Mouse (Mus musculus): ENCODE measurements around the gene Uck1. TPM values are rescaled to one million over a fixed set of nuclear protein-coding genes. Genes with fewer than 3 reads are reported as not detected.

The Uck1 gene
- polyA plus RNA-seq, 1 experiment: 109 TPM

- 95% methylated on average over 12 of the region's 12 CpGs for WGBS
- Histone ChIP-seq H3K27me3 (ENCODE audit: control insufficient read depth, insufficient read depth, low read length) (no peaks in the 10 kb centered on the region), H3K36me3 (ENCODE audit: control insufficient read depth, insufficient read depth, low read length) (peaks cover 18% of the 10 kb centered on the region), H3K27ac (ENCODE audit: control insufficient read depth, insufficient read depth, low read length) (no peak overlapping the region), H3K4me1 (replicated peaks; ENCODE audit: control insufficient read depth, insufficient read depth, low read length) (no peaks in the 10 kb centered on the region), H3K4me3 (ENCODE audit: control insufficient read depth, insufficient read depth, low read length) (no peak overlapping the region)
- no peak for DNase-seq
- TF ChIP-seq CTCF (IDR thresholded peaks at IDR 0.05; ENCODE audit: borderline replicate concordance, control insufficient read depth, extremely low read depth, insufficient read depth, low read length, poor library complexity) (no peak), POLR2A (IDR thresholded peaks at IDR 0.05; ENCODE audit: control insufficient read depth, extremely low read depth, insufficient read depth, low read length, poor library complexity) (no peak)
Measured at GRCm38 (mm10) chr2:32251791-32252527, 8.0 kb downstream of the Uck1 start.

- no peak overlapping the region for H3K4me3 ChIP-seq (ENCODE audit: control insufficient read depth, insufficient read depth, low read length)
- no peaks in the 10 kb centered on the region for H3K27me3 ChIP-seq (ENCODE audit: control insufficient read depth, insufficient read depth, low read length)
- TF ChIP-seq CTCF (IDR thresholded peaks at IDR 0.05; ENCODE audit: borderline replicate concordance, control insufficient read depth, extremely low read depth, insufficient read depth, low read length, poor library complexity) (no peak), POLR2A (IDR thresholded peaks at IDR 0.05; ENCODE audit: control insufficient read depth, extremely low read depth, insufficient read depth, low read length, poor library complexity) (no peak)
- no peaks in the 10 kb centered on the region for H3K4me1 ChIP-seq (replicated peaks; ENCODE audit: control insufficient read depth, insufficient read depth, low read length)
- WGBS: 84% methylated on average over 10 of the region's 10 CpGs
- peaks cover 19% of the 10 kb centered on the region for H3K36me3 ChIP-seq (ENCODE audit: control insufficient read depth, insufficient read depth, low read length)
- H3K27ac ChIP-seq (ENCODE audit: control insufficient read depth, insufficient read depth, low read length): no peak overlapping the region
- DNase-seq: no peak
Measured at GRCm38 (mm10) chr2:32248377-32249361, 11.3 kb downstream of the Uck1 start.

GRCm38 (mm10) chr2:32246741-32247140 is 13.2 kb downstream of the Uck1 start:
- H3K4me1 ChIP-seq (replicated peaks; ENCODE audit: control insufficient read depth, insufficient read depth, low read length): no peaks in the 10 kb centered on the region
- DNase-seq: no peak
- H3K27ac ChIP-seq (ENCODE audit: control insufficient read depth, insufficient read depth, low read length): no peak overlapping the region
- peaks cover 14% of the 10 kb centered on the region for H3K36me3 ChIP-seq (ENCODE audit: control insufficient read depth, insufficient read depth, low read length)
- H3K27me3 ChIP-seq (ENCODE audit: control insufficient read depth, insufficient read depth, low read length): no peaks in the 10 kb centered on the region
- no peak overlapping the region for H3K4me3 ChIP-seq (ENCODE audit: control insufficient read depth, insufficient read depth, low read length)
- no peak for TF ChIP-seq CTCF (IDR thresholded peaks at IDR 0.05; ENCODE audit: borderline replicate concordance, control insufficient read depth, extremely low read depth, insufficient read depth, low read length, poor library complexity)
- TF ChIP-seq POLR2A (IDR thresholded peaks at IDR 0.05; ENCODE audit: control insufficient read depth, extremely low read depth, insufficient read depth, low read length, poor library complexity): no peak
- WGBS: 85% methylated on average over 4 of the region's 4 CpGs

GRCm38 (mm10) chr2:32242986-32243385 is 17.0 kb downstream of the Uck1 start:
- H3K4me3 ChIP-seq (ENCODE audit: control insufficient read depth, insufficient read depth, low read length): no peak overlapping the region
- no peak overlapping the region for H3K27ac ChIP-seq (ENCODE audit: control insufficient read depth, insufficient read depth, low read length)
- no peaks in the 10 kb centered on the region for H3K27me3 ChIP-seq (ENCODE audit: control insufficient read depth, insufficient read depth, low read length)
- peaks cover 5% of the 10 kb centered on the region for H3K36me3 ChIP-seq (ENCODE audit: control insufficient read depth, insufficient read depth, low read length)
- no peak for DNase-seq
- H3K4me1 ChIP-seq (replicated peaks; ENCODE audit: control insufficient read depth, insufficient read depth, low read length): peaks cover 2% of the 10 kb centered on the region; the same call in 1 of the 2 replicates
- TF ChIP-seq POLR2A (IDR thresholded peaks at IDR 0.05; ENCODE audit: control insufficient read depth, extremely low read depth, insufficient read depth, low read length, poor library complexity): no peak
- no peak for TF ChIP-seq CTCF (IDR thresholded peaks at IDR 0.05; ENCODE audit: borderline replicate concordance, control insufficient read depth, extremely low read depth, insufficient read depth, low read length, poor library complexity)
- 92% methylated on average over 4 of the region's 4 CpGs for WGBS

- DNase-seq: no peak
Measured at GRCm38 (mm10) chr2:32240591-32240990, 19.4 kb downstream of the Uck1 start.

GRCm38 (mm10) chr2:32238708-32239435 is 21.1 kb downstream of the Uck1 start:
- H3K27ac ChIP-seq (ENCODE audit: control insufficient read depth, insufficient read depth, low read length): no peak overlapping the region
- peaks cover 13% of the 10 kb centered on the region for H3K4me1 ChIP-seq (replicated peaks; ENCODE audit: control insufficient read depth, insufficient read depth, low read length)
- TF ChIP-seq POLR2A (IDR thresholded peaks at IDR 0.05; ENCODE audit: control insufficient read depth, extremely low read depth, insufficient read depth, low read length, poor library complexity) (no peak), CTCF (IDR thresholded peaks at IDR 0.05; ENCODE audit: borderline replicate concordance, control insufficient read depth, extremely low read depth, insufficient read depth, low read length, poor library complexity) (no peak)
- H3K4me3 ChIP-seq (ENCODE audit: control insufficient read depth, insufficient read depth, low read length): no peak overlapping the region
- no peaks in the 10 kb centered on the region for H3K36me3 ChIP-seq (ENCODE audit: control insufficient read depth, insufficient read depth, low read length)
- DNase-seq: no peak
- H3K27me3 ChIP-seq (ENCODE audit: control insufficient read depth, insufficient read depth, low read length): no peaks in the 10 kb centered on the region
- WGBS: 97% methylated on average over 9 of the region's 9 CpGs

More at GRCm38 (mm10) chr2:32240591-32240990, 19.4 kb downstream of the Uck1 start:
- Histone ChIP-seq H3K27me3 (ENCODE audit: control insufficient read depth, insufficient read depth, low read length) (no peaks in the 10 kb centered on the region), H3K27ac (ENCODE audit: control insufficient read depth, insufficient read depth, low read length) (no peak overlapping the region), H3K4me3 (ENCODE audit: control insufficient read depth, insufficient read depth, low read length) (no peak overlapping the region), H3K4me1 (replicated peaks; ENCODE audit: control insufficient read depth, insufficient read depth, low read length) (peaks cover 9% of the 10 kb centered on the region), H3K36me3 (ENCODE audit: control insufficient read depth, insufficient read depth, low read length) (peaks cover 5% of the 10 kb centered on the region; the same call in 1 of the 2 replicates)
- TF ChIP-seq POLR2A (IDR thresholded peaks at IDR 0.05; ENCODE audit: control insufficient read depth, extremely low read depth, insufficient read depth, low read length, poor library complexity): no peak
- no peak for TF ChIP-seq CTCF (IDR thresholded peaks at IDR 0.05; ENCODE audit: borderline replicate concordance, control insufficient read depth, extremely low read depth, insufficient read depth, low read length, poor library complexity)
- WGBS: 88% methylated on average over 5 of the region's 5 CpGs
